Mouse (Mus musculus): ENCODE results near the gene Neurl4.
"Not testable (repeated sequence)": the region's sequence is repeated elsewhere in the genome, so short reads cannot be mapped to it uniquely, and the experiment has no call there.

The Neurl4 gene

GRCm38 (mm10) chr11:69912716-69913530 is 12.1 kb downstream of the Neurl4 start:
- intact Hi-C loops (cut with DNase I): no loop called here

GRCm38 (mm10) chr11:69913554-69914371 is 12.9 kb downstream of the Neurl4 start, which contains the start of gene Gps2:
Gps2 (plus strand) TSS chr11:69913888.
- intact Hi-C loops (cut with DNase I): no loop called here

GRCm38 (mm10) chr11:69914372-69914764 is 13.5 kb downstream of the Neurl4 start:
- intact Hi-C loops (cut with DNase I): no loop called here

DNA sequence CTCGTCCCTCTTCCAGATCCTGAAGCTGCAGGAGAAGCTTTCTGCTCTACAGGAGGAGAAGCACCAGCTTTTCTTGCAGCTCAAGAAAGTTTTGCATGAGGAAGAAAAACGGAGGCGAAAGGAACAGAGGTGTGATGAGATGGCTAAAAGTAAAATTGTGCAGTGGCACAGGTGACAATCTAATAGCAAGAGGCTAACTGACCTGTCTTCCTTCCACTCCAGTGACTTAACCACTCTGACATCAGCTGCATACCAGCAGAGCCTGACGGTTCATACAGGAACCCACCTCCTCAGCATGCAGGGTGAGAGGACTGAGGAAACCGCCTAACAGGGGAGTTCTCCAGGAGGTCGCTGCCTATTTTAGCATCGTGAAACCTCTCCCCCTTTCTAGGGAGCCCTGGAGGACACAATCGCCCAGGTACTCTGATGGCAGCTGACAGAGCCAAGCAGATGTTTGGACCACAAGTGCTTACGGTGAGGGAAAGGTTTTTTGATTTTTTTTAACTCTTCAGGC is 14.1 kb downstream of the Neurl4 start:
- intact Hi-C loops (cut with DNase I): no loop called here

- intact Hi-C loops (cut with DNase I): no loop called here
These were observed 15.1 kb downstream of the Neurl4 start for GRCm38 (mm10) chr11:69915667-69916627.

DNA sequence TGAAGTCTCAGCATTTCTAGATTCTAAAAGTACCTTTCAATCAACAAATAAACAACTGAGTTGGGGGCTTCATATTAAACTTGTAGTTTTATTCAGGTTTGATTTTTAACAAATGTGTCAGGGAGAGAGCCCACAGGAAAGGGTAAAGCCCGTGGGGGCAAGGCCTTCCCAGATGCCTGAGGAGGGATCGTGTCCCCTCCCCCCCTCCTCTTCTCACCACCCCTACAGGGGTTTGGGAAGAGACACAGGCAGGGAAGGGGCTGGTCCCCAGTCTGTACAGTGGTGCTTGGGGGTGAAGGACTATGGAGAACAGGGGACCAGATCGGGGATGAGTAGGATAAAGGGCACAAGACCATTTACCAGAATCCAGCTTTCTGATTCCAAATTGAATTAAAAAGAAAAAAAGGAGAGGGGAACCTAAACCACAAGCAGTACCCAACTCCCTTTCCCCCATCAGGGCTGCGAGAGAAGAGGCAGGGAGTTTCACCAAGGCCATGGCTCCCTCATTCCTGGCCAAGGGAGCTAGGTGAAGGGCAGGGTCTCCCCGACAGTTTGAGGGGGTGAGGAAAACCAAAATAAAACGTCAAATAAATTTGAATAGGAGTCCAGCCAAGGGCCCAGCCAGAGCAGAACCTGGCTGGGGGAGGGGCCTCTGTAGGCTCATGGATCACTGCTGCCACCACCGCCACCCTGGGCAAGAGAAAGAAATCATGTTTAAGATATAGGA is 15.9 kb downstream of the Neurl4 start:
- intact Hi-C loops (cut with DNase I): not testable (repeated sequence)

DNA sequence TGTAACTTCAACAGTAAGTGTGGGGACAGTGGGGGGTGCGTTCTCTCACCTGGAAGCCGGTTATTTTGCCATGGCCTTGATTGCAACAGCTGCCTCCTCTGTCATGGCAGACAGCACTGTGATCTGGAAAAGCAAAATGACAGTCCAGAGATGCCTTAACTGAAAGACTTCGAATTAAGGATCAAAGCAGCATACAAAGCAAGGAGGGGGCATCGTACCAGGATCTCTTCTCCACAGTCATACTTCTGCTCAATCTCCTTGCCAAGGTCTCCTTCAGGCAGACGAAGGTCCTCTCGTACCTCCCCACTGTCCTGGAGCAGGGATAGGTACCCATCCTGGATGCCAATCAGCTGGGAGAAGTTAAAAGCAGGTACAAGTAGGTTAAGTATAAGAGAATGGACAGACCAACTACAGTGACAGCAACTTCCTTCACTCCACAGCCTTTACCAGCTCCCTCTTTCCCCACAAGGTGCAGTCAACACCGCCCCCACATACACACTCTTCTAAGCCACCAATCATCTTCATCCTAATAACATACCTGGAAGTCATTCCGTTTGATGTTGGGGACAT is 16.6 kb downstream of the Neurl4 start:
- intact Hi-C loops (cut with DNase I): no loop called here

DNA sequence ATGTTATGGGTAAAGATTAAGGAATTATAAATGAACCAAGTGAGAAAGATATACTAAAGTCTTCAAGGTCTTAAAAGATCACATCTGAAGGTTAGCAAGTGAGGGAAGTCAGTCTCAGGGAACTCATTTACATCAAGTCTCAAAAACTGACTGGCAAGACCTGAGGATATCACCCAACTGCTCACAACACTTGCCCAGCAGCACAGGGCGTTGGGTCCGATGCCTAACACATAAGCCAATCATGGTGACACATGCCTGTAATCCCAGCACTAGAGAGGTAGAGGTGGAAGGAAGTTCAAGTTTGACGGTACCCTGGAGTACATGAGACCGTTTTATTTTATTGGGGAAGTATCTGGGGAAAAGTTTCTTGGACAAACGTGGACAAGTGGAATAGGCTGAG is 17.2 kb downstream of the Neurl4 start:
- intact Hi-C loops (cut with DNase I): no loop called here

- intact Hi-C loops (cut with DNase I): no loop called here
These were observed 18.2 kb downstream of the Neurl4 start for GRCm38 (mm10) chr11:69919053-69919452.

DNA sequence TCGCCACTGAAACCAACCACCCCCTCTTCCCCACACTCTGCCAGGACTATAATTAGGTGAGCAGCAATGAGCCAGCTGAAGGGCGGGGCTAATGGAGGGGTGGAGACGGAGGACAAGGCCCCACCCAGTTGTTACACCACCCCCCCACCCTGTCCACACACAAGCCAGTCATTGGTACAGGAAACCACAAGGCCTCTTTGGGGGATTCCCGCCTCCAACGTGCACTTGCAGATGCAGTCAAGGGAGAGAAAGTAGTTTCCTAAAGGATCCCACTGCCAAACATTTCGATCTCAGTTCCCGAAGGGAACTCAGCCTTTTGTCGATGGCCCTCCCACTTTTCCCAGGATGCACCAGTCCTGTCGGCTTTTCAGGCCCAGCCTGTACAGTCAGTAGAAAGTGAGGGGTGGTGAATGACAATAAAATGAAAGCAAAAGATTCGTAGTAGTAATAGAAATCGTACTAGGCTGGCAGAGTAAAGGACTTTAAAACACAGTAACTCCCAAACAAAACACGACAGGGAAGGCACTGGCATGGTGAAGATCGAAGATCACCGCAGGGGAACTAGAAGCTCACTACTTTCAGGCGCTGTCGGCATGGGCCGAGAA is 18.9 kb downstream of the Neurl4 start:
- intact Hi-C loops (cut with DNase I): no loop called here

- intact Hi-C loops (cut with DNase I): no loop called here
These were observed 19.6 kb downstream of the Neurl4 start for GRCm38 (mm10) chr11:69920266-69921031.

DNA sequence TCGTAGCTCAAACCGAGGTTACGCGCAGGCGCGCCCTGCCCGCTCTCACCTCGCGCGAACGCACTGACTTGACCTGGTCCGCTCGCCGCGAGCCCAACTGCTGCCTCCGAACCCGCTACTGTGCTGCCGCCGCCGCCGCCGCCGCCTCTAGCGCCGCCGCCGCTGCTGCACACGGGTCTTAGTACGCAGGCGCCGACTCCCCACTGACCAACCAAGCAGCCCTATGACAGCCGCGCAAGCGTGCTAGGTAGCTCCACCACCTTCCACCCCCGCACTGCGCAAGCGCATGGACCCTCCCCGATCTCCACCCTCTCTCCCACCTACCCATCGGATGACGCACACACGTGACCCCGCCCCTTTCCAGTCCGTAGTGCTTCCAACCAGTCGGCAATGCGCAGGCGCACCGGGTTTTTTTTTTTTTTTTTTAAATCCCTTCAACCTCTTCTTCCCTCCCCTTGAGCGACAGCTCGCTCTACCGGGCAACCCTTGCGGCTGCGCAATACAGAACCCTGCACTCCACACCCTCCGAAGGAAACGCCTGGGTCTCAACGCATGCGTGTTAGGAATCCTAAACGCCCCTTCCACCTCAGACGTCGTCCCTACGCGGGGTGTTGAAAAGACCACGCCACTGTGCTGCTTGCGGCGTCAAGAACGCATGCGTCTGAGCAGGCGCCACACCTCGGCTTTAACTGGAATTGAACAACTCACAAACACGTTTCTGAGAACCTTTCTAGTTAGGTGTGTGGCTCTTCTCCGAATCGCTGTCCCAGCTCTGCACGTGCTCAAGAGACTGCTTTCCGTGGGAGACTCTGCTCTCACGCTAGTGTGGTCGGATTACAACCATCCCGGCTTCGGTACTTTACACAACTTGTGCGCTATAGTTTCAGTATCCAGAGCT is 20.5 kb downstream of the Neurl4 start, which contains the start of gene Eif5a:
Eif5a (minus strand) TSS at position 845 of the 898 bp plus-strand sequence.
- intact Hi-C loops (cut with DNase I): no loop called here

GRCm38 (mm10) chr11:69922012-69922756 is 21.3 kb downstream of the Neurl4 start:
- intact Hi-C loops (cut with DNase I): no loop called here

DNA sequence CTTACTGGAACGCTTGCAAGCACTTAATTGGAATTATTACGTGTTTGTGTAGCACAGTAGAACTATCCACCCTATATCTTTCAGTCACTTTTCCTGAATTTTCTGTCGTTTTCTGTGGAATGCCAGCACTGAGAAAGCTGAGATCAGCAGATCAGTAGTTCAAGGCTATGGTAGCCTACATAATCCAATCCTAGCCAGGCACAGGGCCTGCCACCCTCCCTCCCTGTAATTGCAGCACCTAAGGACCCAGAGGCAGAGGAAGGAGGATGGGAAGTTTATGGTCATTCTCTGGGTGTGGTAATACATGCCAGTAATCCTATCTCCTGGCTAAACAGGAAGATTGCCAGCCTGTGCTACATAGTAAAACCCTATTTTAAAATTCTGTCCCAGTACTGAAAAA is 21.9 kb downstream of the Neurl4 start:
- intact Hi-C loops (cut with DNase I): no loop called here

GRCm38 (mm10) chr11:69927501-69927900 is 26.6 kb downstream of the Neurl4 start:
- intact Hi-C loops (cut with DNase I): no loop called here

GRCm38 (mm10) chr11:69929712-69930111 is 28.8 kb downstream of the Neurl4 start:
- intact Hi-C loops (cut with DNase I): loop anchor here (10.0 kb wide), 1 partner anchor 285 kb away; the partner anchor contains the start of gene Slc16a11

GRCm38 (mm10) chr11:69930176-69930575 is 29.3 kb downstream of the Neurl4 start:
- intact Hi-C loops (cut with DNase I): loop anchor here (10.0 kb wide), 1 partner anchor 285 kb away; the partner anchor contains the start of gene Slc16a11
